Mouse (Mus musculus): Measurements from ENCODE around the gene Wdr43. TPM values are rescaled to one million over a fixed set of nuclear protein-coding genes. Genes with fewer than 3 reads are reported as not detected.

Gene Wdr43
- polyA plus RNA-seq, 1 experiment from 2014 or later, result 84.0 TPM

DNA sequence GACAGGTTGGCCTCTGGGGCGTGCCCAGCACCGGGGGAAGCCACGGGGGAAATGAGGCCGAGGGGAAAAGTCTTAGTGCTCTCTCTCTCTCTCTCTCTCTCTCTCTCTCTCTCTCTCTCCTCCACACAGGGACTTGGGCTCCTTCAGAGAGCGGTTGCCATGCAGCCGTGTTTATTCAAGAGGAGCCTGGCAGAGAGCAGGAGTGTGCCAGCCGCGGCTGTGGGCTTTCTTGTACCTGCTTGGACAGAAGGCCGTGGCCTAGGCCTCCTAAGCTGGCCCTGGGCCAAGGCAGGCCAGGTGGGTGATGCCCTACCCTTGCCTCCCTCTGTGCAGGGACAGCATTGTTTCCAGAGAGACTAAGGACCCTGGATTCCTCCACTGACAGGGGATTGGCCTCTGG is 57.4 kb downstream of the Wdr43 start, which contains the start of gene Togaram2:
Gene Togaram2, plus strand, starts transcription at position 170 of the 400 bp plus-strand sequence.
- H3K36me3 ChIP-seq (ENCODE audit: control insufficient read depth, insufficient read depth, low read length), result no peaks in the 10 kb centered on the region
- ATAC-seq (ENCODE audit: low FRiP score), result no peak
- no peak within 1 kb of the TSS for H3K4me3 ChIP-seq (ENCODE audit: low read depth, low read length)
- H3K27me3 ChIP-seq (ENCODE audit: control insufficient read depth, insufficient read depth, low read length), result no peaks in the 10 kb centered on the region
- H3K9me3 ChIP-seq (ENCODE audit: control insufficient read depth, low read length), result no peaks in the 10 kb centered on the region
- H3K4me2 ChIP-seq, result no peak within 1 kb of the TSS
- H3K9ac ChIP-seq (ENCODE audit: low read length), result no peak within 1 kb of the TSS
- no peaks in the 10 kb centered on the region for H3K4me1 ChIP-seq (ENCODE audit: control insufficient read depth, insufficient read depth, low read length)
- H3K27ac ChIP-seq (ENCODE audit: low read depth, low read length), result no peak within 1 kb of the TSS
- WGBS, result 49% methylated on average over 9 of the region's 9 CpGs
- DNase-seq (ENCODE audit: low spot score, missing footprints), result no peak

DNA sequence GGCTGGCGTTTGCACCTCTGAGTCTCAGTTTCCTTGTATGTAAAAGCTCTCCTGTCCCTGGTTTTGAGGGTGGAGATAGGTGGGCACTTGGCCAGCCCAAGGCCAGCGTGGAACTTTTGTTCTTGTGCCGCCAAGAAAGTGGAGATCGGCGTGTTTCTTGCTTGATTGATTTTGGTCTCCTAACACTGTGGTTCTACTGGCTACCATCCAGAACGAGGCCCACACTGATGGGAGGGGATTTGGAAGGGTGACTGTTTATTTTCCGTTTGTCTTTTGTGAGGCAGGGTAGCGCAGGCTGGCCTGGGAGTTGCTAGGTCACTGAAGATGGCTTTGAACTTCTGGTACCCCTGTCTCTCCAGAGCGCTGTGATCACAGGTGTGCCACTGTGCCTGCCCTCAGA is 58.2 kb downstream of the Wdr43 start:
- H3K4me3 ChIP-seq (ENCODE audit: low read depth, low read length), result no peak overlapping the region
- ATAC-seq (ENCODE audit: low FRiP score) (no peak), DNase-seq (ENCODE audit: low spot score, missing footprints) (no peak)
- no peak overlapping the region for H3K27ac ChIP-seq (ENCODE audit: low read depth, low read length)
- H3K27me3 ChIP-seq (ENCODE audit: control insufficient read depth, insufficient read depth, low read length), result no peaks in the 10 kb centered on the region
- no peaks in the 10 kb centered on the region for H3K9me3 ChIP-seq (ENCODE audit: control insufficient read depth, low read length)
- no peaks in the 10 kb centered on the region for H3K36me3 ChIP-seq (ENCODE audit: control insufficient read depth, insufficient read depth, low read length)
- 81% methylated on average over 9 of the region's 9 CpGs for WGBS
- H3K4me2 ChIP-seq, result no peak overlapping the region
- H3K4me1 ChIP-seq (ENCODE audit: control insufficient read depth, insufficient read depth, low read length), result no peaks in the 10 kb centered on the region
- H3K9ac ChIP-seq (ENCODE audit: low read length), result no peak overlapping the region

DNA sequence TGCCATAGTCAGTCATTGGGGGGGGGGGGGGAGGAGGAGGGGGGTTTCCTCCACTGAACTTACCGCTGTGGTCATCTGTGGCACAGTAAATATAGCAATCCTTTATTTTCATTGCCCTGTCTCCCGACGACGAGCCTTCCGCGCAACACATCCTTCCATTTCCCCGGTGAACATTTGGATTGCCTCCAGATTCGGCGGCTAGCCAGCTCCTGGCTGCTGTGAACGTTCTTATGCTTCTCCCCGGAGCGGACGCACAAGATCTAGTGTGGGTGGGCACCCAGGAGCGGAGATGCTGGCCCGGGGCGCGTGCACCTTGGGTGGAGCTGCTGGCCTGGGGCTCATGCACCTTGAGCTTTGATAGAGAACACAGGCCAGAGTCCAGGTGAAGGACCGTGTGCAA is 59.2 kb downstream of the Wdr43 start:
- no peak for DNase-seq (ENCODE audit: low spot score, missing footprints)
- whole genome bisulfite sequencing, result 94% methylated on average over 18 of the region's 18 CpGs

DNA sequence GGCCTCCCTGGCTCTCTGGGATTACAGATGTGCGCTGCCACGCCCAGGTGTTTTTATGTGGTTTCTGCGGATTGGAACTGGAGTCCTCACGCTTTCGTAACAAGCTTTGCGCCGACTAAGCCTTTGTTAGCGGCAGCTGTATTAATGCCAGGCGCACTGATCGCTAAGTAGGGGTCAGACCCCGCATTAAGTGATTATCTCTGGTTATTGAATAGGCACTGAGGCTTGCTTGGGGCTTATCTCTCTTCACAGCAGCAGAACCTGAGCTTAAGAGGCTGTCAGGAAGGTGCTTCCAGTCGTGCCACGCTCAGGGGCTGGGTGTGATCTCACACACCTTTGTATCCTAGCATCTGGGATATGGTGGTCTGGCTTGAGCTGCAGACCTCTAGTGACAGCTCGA is 66.0 kb downstream of the Wdr43 start:
- Histone ChIP-seq H3K27ac (ENCODE audit: low read depth, low read length) (no peak overlapping the region), H3K9ac (ENCODE audit: low read length) (no peak overlapping the region), H3K4me2 (no peak overlapping the region), H3K9me3 (ENCODE audit: control insufficient read depth, low read length) (no peaks in the 10 kb centered on the region), H3K4me1 (ENCODE audit: control insufficient read depth, insufficient read depth, low read length) (no peaks in the 10 kb centered on the region), H3K27me3 (ENCODE audit: control insufficient read depth, insufficient read depth, low read length) (no peaks in the 10 kb centered on the region), H3K4me3 (ENCODE audit: low read depth, low read length) (no peak overlapping the region), H3K36me3 (ENCODE audit: control insufficient read depth, insufficient read depth, low read length) (no peaks in the 10 kb centered on the region)
- no peak for ATAC-seq (ENCODE audit: low FRiP score)
- 63% methylated on average over 14 of the region's 14 CpGs for WGBS
- DNase-seq (ENCODE audit: low spot score, missing footprints), result no peak

More for the DNA sequence above, 59.2 kb downstream of the Wdr43 start:
- no peak overlapping the region for H3K27ac ChIP-seq (ENCODE audit: low read depth, low read length)
- no peaks in the 10 kb centered on the region for H3K4me1 ChIP-seq (ENCODE audit: control insufficient read depth, insufficient read depth, low read length)
- ATAC-seq (ENCODE audit: low FRiP score), result no peak
- no peak overlapping the region for H3K4me3 ChIP-seq (ENCODE audit: low read depth, low read length)
- H3K4me2 ChIP-seq, result no peak overlapping the region
- H3K36me3 ChIP-seq (ENCODE audit: control insufficient read depth, insufficient read depth, low read length), result no peaks in the 10 kb centered on the region
- H3K27me3 ChIP-seq (ENCODE audit: control insufficient read depth, insufficient read depth, low read length), result no peaks in the 10 kb centered on the region
- H3K9ac ChIP-seq (ENCODE audit: low read length), result no peak overlapping the region
- H3K9me3 ChIP-seq (ENCODE audit: control insufficient read depth, low read length), result no peaks in the 10 kb centered on the region

DNA sequence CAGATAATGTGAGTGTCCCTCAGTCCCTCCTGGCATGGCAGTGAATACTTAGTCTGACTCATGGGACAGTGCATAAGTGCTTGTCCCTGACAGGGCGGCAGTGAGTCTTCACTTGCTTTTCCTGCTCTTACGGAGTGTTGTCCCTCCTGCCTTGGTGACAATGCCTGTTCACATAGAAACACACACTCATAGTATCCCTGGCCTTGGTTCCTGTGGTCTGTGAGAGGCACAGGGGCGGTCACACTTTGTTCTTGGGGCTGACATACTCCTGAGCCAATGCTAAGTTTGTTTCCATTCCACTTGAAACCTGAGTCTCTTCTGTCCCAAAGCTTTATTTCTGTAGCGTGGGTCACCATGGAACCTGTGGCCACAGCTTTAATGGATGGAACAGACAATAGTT is 66.7 kb downstream of the Wdr43 start:
- Histone ChIP-seq H3K9ac (ENCODE audit: low read length) (no peak overlapping the region), H3K27ac (ENCODE audit: low read depth, low read length) (no peak overlapping the region), H3K27me3 (ENCODE audit: control insufficient read depth, insufficient read depth, low read length) (no peaks in the 10 kb centered on the region), H3K4me3 (ENCODE audit: low read depth, low read length) (no peak overlapping the region), H3K36me3 (ENCODE audit: control insufficient read depth, insufficient read depth, low read length) (no peaks in the 10 kb centered on the region), H3K4me2 (no peak overlapping the region), H3K4me1 (ENCODE audit: control insufficient read depth, insufficient read depth, low read length) (no peaks in the 10 kb centered on the region), H3K9me3 (ENCODE audit: control insufficient read depth, low read length) (no peaks in the 10 kb centered on the region)
- WGBS, result 87% methylated on average over 4 of the region's 4 CpGs
- ATAC-seq (ENCODE audit: low FRiP score) (no peak), DNase-seq (ENCODE audit: low spot score, missing footprints) (no peak)

DNA sequence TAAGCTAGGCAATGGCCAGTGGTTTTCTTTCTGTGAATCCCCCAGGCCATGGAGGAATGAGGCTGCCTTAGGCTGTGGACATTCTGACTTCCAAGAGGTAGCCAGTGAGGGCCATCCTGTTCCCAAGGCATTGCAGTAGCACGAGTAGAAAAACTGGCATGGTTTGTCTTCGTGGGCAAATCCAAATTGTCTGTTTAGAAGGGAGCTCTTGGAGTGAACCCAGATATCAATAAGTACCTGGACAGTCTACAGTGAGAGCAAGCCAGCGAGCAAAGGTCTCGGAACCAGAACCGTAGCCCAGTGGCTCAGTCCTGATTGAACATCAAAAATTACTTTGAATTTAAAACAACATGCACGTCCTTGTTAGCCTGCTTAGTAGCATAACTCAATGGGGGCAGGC is 67.6 kb downstream of the Wdr43 start:
- no peaks in the 10 kb centered on the region for H3K9me3 ChIP-seq (ENCODE audit: control insufficient read depth, low read length)
- no peak overlapping the region for H3K9ac ChIP-seq (ENCODE audit: low read length)
- H3K27ac ChIP-seq (ENCODE audit: low read depth, low read length), result no peak overlapping the region
- no peak overlapping the region for H3K4me2 ChIP-seq
- 95% methylated on average over 6 of the region's 6 CpGs for WGBS
- H3K36me3 ChIP-seq (ENCODE audit: control insufficient read depth, insufficient read depth, low read length), result no peaks in the 10 kb centered on the region
- H3K4me1 ChIP-seq (ENCODE audit: control insufficient read depth, insufficient read depth, low read length), result no peaks in the 10 kb centered on the region
- no peak overlapping the region for H3K4me3 ChIP-seq (ENCODE audit: low read depth, low read length)
- ATAC-seq (ENCODE audit: low FRiP score), result no peak
- H3K27me3 ChIP-seq (ENCODE audit: control insufficient read depth, insufficient read depth, low read length), result no peaks in the 10 kb centered on the region
- no peak for DNase-seq (ENCODE audit: low spot score, missing footprints)

DNA sequence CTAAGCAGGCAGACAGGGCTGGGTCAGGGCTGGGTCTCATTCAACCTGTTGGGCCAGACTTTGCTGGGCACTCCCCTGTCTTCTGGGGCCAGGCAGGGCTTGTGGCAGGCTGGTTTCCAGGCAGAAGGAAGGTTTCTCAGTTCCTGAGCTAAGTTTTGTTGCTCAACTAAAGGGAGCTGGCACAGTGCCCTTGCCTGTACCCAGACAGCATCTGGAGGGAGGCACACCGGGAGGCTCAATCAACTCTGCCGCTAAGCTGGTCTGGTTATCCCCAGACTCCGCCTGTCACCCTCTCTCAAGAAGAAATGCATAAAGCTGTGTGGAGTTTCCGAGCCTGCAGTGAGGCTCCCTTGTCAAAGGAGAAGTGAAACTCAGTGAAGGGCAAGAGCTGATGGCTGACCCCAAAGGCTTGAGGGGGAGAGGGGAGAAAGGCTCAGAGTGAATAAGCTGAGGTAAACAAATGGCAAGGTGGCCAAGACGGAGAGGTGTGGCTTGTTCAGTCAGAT is 68.5 kb downstream of the Wdr43 start:
- Histone ChIP-seq H3K27ac (ENCODE audit: low read depth, low read length) (no peak overlapping the region), H3K36me3 (ENCODE audit: control insufficient read depth, insufficient read depth, low read length) (no peaks in the 10 kb centered on the region), H3K9ac (ENCODE audit: low read length) (no peak overlapping the region), H3K27me3 (ENCODE audit: control insufficient read depth, insufficient read depth, low read length) (no peaks in the 10 kb centered on the region), H3K4me2 (no peak overlapping the region), H3K4me3 (ENCODE audit: low read depth, low read length) (no peak overlapping the region), H3K9me3 (ENCODE audit: control insufficient read depth, low read length) (no peaks in the 10 kb centered on the region), H3K4me1 (ENCODE audit: control insufficient read depth, insufficient read depth, low read length) (no peaks in the 10 kb centered on the region)
- DNase-seq (ENCODE audit: low spot score, missing footprints) (no peak), ATAC-seq (ENCODE audit: low FRiP score) (no peak)
- 65% methylated on average over 5 of the region's 5 CpGs for WGBS

DNA sequence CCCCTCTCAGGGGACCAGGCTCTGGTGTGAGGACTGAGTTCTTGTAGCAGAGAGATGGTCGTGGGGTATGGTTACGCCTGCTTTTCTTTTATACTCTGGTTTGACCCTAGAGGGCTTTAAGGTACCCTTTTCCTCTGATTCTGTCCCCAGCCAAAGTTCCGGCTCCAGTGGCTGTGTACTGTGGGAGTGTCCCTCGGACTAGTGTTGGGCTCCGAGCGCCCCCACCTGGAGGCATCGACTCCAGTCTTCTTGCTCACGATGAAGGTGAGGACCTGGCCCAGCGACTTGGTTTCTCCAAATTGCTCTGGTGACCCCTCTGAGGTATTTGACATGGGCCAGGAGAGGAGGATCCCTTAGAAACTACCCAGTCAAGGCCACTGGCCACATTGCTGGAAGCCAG is 71.7 kb downstream of the Wdr43 start:
- H3K9me3 ChIP-seq (ENCODE audit: control insufficient read depth, low read length), result no peaks in the 10 kb centered on the region
- no peak overlapping the region for H3K4me2 ChIP-seq
- H3K9ac ChIP-seq (ENCODE audit: low read length), result no peak overlapping the region
- H3K27me3 ChIP-seq (ENCODE audit: control insufficient read depth, insufficient read depth, low read length), result no peaks in the 10 kb centered on the region
- H3K36me3 ChIP-seq (ENCODE audit: control insufficient read depth, insufficient read depth, low read length), result no peaks in the 10 kb centered on the region
- WGBS, result 55% methylated on average over 9 of the region's 9 CpGs
- ATAC-seq (ENCODE audit: low FRiP score) (no peak), DNase-seq (ENCODE audit: low spot score, missing footprints) (no peak)
- H3K4me3 ChIP-seq (ENCODE audit: low read depth, low read length), result no peak overlapping the region
- no peak overlapping the region for H3K27ac ChIP-seq (ENCODE audit: low read depth, low read length)
- H3K4me1 ChIP-seq (ENCODE audit: control insufficient read depth, insufficient read depth, low read length), result no peaks in the 10 kb centered on the region

DNA sequence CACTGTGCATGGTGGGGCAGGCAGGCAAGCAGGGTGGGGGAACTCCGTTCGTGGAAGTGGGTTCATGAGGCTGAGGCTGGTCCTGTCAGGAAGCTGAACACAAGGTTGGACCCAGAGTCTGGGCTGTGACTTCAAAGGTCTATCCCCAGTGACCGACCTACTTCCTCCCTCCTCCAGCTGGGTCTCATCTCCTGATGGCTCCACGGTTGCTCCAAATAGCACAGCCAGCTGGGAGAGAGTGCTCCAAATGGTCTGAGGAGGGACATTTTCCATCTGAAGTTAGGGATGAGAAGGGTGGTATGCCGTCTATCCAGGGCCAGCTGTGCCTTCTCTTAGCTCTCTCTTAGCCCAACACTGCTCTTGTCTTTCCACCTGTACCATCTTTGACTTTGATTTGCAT is 74.2 kb downstream of the Wdr43 start:
- Histone ChIP-seq H3K36me3 (ENCODE audit: control insufficient read depth, insufficient read depth, low read length) (no peaks in the 10 kb centered on the region), H3K27ac (ENCODE audit: low read depth, low read length) (no peak overlapping the region), H3K9ac (ENCODE audit: low read length) (no peak overlapping the region), H3K9me3 (ENCODE audit: control insufficient read depth, low read length) (no peaks in the 10 kb centered on the region), H3K4me1 (ENCODE audit: control insufficient read depth, insufficient read depth, low read length) (peaks cover 4% of the 10 kb centered on the region; the same call in 1 of the 2 replicates), H3K4me2 (no peak overlapping the region), H3K4me3 (ENCODE audit: low read depth, low read length) (no peak overlapping the region), H3K27me3 (ENCODE audit: control insufficient read depth, insufficient read depth, low read length) (no peaks in the 10 kb centered on the region)
- ATAC-seq (ENCODE audit: low FRiP score) (no peak), DNase-seq (ENCODE audit: low spot score, missing footprints) (no peak)
- 85% methylated on average over 5 of the region's 5 CpGs for WGBS

Measured in midbrain, embryonic 11.5 days (tissue).